Mouse (Mus musculus): Measurements from ENCODE around the gene Pum1.

- TF ChIP-seq CTCF (IDR thresholded peaks at IDR 0.05; ENCODE audit: low read depth) = no peak
- TF ChIP-seq EP300 (IDR thresholded peaks at IDR 0.05; ENCODE audit: low read depth) = no peak
Measured at GRCm38 (mm10) chr4:130637488-130638422, 25.4 kb upstream of the Pum1 start.

All from heart, postnatal 0 days (tissue).